Mouse (Mus musculus): Measurements from ENCODE around the gene Nr2c1. TPM values are rescaled to one million over a fixed set of nuclear protein-coding genes. Genes with fewer than 3 reads are reported as not detected.

Nr2c1 gene
- polyA plus RNA-seq, 1 experiment: 10.1 TPM

GRCm38 (mm10) chr10:94112207-94112606 is 35.6 kb upstream of the Nr2c1 start:
- no peak overlapping the region for H3K4me3 ChIP-seq (ENCODE audit: control insufficient read depth, low read depth, low read length)
- no peaks in the 10 kb centered on the region for H3K36me3 ChIP-seq (ENCODE audit: control insufficient read depth, insufficient read depth, low read length)
- H3K4me1 ChIP-seq (ENCODE audit: control insufficient read depth, insufficient read depth, low read length): peaks cover 3% of the 10 kb centered on the region
- H3K27ac ChIP-seq (ENCODE audit: control insufficient read depth, insufficient read depth, low read depth, low read length): no peak overlapping the region
- TF ChIP-seq CTCF (IDR thresholded peaks at IDR 0.05; ENCODE audit: control insufficient read depth, insufficient read depth, insufficient replicate concordance, low read depth, low read length): no peak
- no peak for TF ChIP-seq POLR2A (IDR thresholded peaks at IDR 0.05; ENCODE audit: control insufficient read depth, low read depth, low read length)
- no peaks in the 10 kb centered on the region for H3K27me3 ChIP-seq (ENCODE audit: control insufficient read depth, insufficient read depth, low read length)

- Histone ChIP-seq H3K4me3 (ENCODE audit: control insufficient read depth, low read depth, low read length) (no peak overlapping the region), H3K36me3 (ENCODE audit: control insufficient read depth, insufficient read depth, low read length) (no peaks in the 10 kb centered on the region), H3K27me3 (ENCODE audit: control insufficient read depth, insufficient read depth, low read length) (no peaks in the 10 kb centered on the region), H3K4me1 (ENCODE audit: control insufficient read depth, insufficient read depth, low read length) (peaks cover 3% of the 10 kb centered on the region), H3K27ac (ENCODE audit: control insufficient read depth, insufficient read depth, low read depth, low read length) (peak overlapping the region; percentile 0; the same call in 1 of the 2 replicates)
- TF ChIP-seq POLR2A (IDR thresholded peaks at IDR 0.05; ENCODE audit: control insufficient read depth, low read depth, low read length) (no peak), CTCF (IDR thresholded peaks at IDR 0.05; ENCODE audit: control insufficient read depth, insufficient read depth, insufficient replicate concordance, low read depth, low read length) (no peak)
Measured at GRCm38 (mm10) chr10:94115893-94116599, 31.8 kb upstream of the Nr2c1 start.

- Histone ChIP-seq H3K36me3 (ENCODE audit: control insufficient read depth, insufficient read depth, low read length) (no peaks in the 10 kb centered on the region), H3K4me3 (ENCODE audit: control insufficient read depth, low read depth, low read length) (no peak overlapping the region), H3K27ac (ENCODE audit: control insufficient read depth, insufficient read depth, low read depth, low read length) (no peak overlapping the region), H3K4me1 (ENCODE audit: control insufficient read depth, insufficient read depth, low read length) (peaks cover 3% of the 10 kb centered on the region), H3K27me3 (ENCODE audit: control insufficient read depth, insufficient read depth, low read length) (no peaks in the 10 kb centered on the region)
- TF ChIP-seq POLR2A (IDR thresholded peaks at IDR 0.05; ENCODE audit: control insufficient read depth, low read depth, low read length) (no peak), CTCF (IDR thresholded peaks at IDR 0.05; ENCODE audit: control insufficient read depth, insufficient read depth, insufficient replicate concordance, low read depth, low read length) (no peak)
Measured at GRCm38 (mm10) chr10:94116781-94117340, 31.0 kb upstream of the Nr2c1 start.

- Histone ChIP-seq H3K27ac (ENCODE audit: control insufficient read depth, insufficient read depth, low read depth, low read length) (no peak overlapping the region), H3K36me3 (ENCODE audit: control insufficient read depth, insufficient read depth, low read length) (no peaks in the 10 kb centered on the region), H3K4me1 (ENCODE audit: control insufficient read depth, insufficient read depth, low read length) (peaks cover 3% of the 10 kb centered on the region), H3K4me3 (ENCODE audit: control insufficient read depth, low read depth, low read length) (no peak overlapping the region), H3K27me3 (ENCODE audit: control insufficient read depth, insufficient read depth, low read length) (no peaks in the 10 kb centered on the region)
- TF ChIP-seq POLR2A (IDR thresholded peaks at IDR 0.05; ENCODE audit: control insufficient read depth, low read depth, low read length) (no peak), CTCF (IDR thresholded peaks at IDR 0.05; ENCODE audit: control insufficient read depth, insufficient read depth, insufficient replicate concordance, low read depth, low read length) (no peak)
Measured at GRCm38 (mm10) chr10:94117916-94118315, 29.9 kb upstream of the Nr2c1 start.

- no peak overlapping the region for H3K4me3 ChIP-seq (ENCODE audit: control insufficient read depth, low read depth, low read length)
- TF ChIP-seq POLR2A (IDR thresholded peaks at IDR 0.05; ENCODE audit: control insufficient read depth, low read depth, low read length): no peak
- no peak for TF ChIP-seq CTCF (IDR thresholded peaks at IDR 0.05; ENCODE audit: control insufficient read depth, insufficient read depth, insufficient replicate concordance, low read depth, low read length)
Measured at GRCm38 (mm10) chr10:94118993-94119392, 28.8 kb upstream of the Nr2c1 start.

GRCm38 (mm10) chr10:94120676-94121075 is 27.1 kb upstream of the Nr2c1 start:
- Histone ChIP-seq H3K27ac (ENCODE audit: control insufficient read depth, insufficient read depth, low read depth, low read length) (no peak overlapping the region), H3K27me3 (ENCODE audit: control insufficient read depth, insufficient read depth, low read length) (no peaks in the 10 kb centered on the region), H3K4me3 (ENCODE audit: control insufficient read depth, low read depth, low read length) (no peak overlapping the region), H3K36me3 (ENCODE audit: control insufficient read depth, insufficient read depth, low read length) (no peaks in the 10 kb centered on the region), H3K4me1 (ENCODE audit: control insufficient read depth, insufficient read depth, low read length) (peaks cover 3% of the 10 kb centered on the region)
- TF ChIP-seq POLR2A (IDR thresholded peaks at IDR 0.05; ENCODE audit: control insufficient read depth, low read depth, low read length) (no peak), CTCF (IDR thresholded peaks at IDR 0.05; ENCODE audit: control insufficient read depth, insufficient read depth, insufficient replicate concordance, low read depth, low read length) (no peak)

More at GRCm38 (mm10) chr10:94118993-94119392, 28.8 kb upstream of the Nr2c1 start:
- Histone ChIP-seq H3K36me3 (ENCODE audit: control insufficient read depth, insufficient read depth, low read length) (no peaks in the 10 kb centered on the region), H3K27me3 (ENCODE audit: control insufficient read depth, insufficient read depth, low read length) (no peaks in the 10 kb centered on the region), H3K4me1 (ENCODE audit: control insufficient read depth, insufficient read depth, low read length) (peaks cover 3% of the 10 kb centered on the region), H3K27ac (ENCODE audit: control insufficient read depth, insufficient read depth, low read depth, low read length) (no peak overlapping the region)

GRCm38 (mm10) chr10:94122595-94122994 is 25.2 kb upstream of the Nr2c1 start:
- Histone ChIP-seq H3K4me1 (ENCODE audit: control insufficient read depth, insufficient read depth, low read length) (no peaks in the 10 kb centered on the region), H3K4me3 (ENCODE audit: control insufficient read depth, low read depth, low read length) (no peak overlapping the region), H3K27ac (ENCODE audit: control insufficient read depth, insufficient read depth, low read depth, low read length) (no peak overlapping the region), H3K27me3 (ENCODE audit: control insufficient read depth, insufficient read depth, low read length) (no peaks in the 10 kb centered on the region), H3K36me3 (ENCODE audit: control insufficient read depth, insufficient read depth, low read length) (no peaks in the 10 kb centered on the region)
- no peak for TF ChIP-seq CTCF (IDR thresholded peaks at IDR 0.05; ENCODE audit: control insufficient read depth, insufficient read depth, insufficient replicate concordance, low read depth, low read length)
- no peak for TF ChIP-seq POLR2A (IDR thresholded peaks at IDR 0.05; ENCODE audit: control insufficient read depth, low read depth, low read length)

Data from testis, adult 2 months (tissue).